Mouse (Mus musculus): ENCODE results near the gene Kank2. TPM values are rescaled to one million over a fixed set of nuclear protein-coding genes. Genes with fewer than 3 reads are reported as not detected.

Gene Kank2
- total RNA-seq (2021): 10 to 100 TPM; 14.3 to 17.5 TPM
- long read RNA-seq, experiment 1, partial matches to known transcripts: 0 of 7 reads
- long read RNA-seq, experiment 1, other reads (novel, unspliced or antisense): 7 of 7 reads
- long read RNA-seq, experiment 2, full-length matches to known transcripts: 2 of 8 reads
- long read RNA-seq, experiment 2, partial matches to known transcripts: 1 of 8 reads
- long read RNA-seq, experiment 2, other reads (novel, unspliced or antisense): 5 of 8 reads

DNA sequence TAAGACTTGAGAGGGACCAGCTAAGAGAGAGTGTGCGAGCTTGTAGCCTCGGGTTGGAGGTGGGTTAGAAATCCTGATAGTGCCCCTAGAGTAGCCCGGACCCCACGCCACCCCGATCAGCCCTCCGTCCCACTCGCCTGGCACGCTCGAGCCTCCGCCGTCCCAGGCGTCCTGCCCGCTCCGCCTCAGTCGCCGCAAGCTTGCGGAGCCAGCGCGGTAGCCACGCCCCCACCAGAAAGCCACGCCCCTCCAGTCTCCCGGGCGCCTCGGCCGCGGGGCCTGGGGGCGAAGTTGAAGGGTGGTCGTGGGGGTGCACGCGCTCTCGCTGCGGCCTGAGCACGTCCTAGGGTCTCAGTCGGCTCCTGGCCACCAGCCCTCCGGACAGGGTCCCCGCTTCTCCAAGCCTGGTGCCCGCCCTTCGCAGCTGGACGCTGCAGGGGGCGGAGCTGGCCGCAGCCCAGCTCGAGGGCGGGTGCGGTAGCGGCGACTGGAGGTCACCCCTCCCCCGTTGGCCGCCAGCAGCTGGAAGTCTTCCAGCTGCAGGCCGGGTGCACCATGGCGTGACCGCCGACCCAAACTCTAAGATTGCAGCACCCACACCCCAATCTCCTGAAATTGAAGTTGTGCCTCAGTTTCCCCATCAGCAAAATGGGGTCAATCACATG is at the start of gene Kank2:
TSS of gene Kank2 (minus strand) at position 400 of the 665 bp plus-strand sequence.
- peak; percentile 89 for DNase-seq

DNA sequence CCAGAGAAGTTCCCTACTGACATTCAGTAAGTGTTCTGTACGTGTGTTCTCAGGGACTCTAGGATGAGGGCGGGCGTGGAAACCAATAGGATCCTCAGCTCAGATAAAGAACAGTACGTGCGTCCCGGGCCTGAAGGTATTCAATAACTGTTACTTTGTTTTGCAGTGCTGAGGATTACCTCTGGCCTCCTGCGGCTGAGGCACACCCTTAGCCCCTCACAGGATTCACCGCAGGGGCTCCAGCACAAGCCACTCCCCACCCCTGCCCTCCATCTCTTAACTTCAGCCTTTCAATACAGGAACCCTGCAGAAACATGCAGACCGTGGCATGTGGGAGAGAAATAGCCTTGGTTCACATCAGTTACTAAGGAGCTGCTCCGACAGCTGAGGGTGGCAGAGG is 49.4 kb upstream of the Kank2 start:
- no peak for DNase-seq

DNA sequence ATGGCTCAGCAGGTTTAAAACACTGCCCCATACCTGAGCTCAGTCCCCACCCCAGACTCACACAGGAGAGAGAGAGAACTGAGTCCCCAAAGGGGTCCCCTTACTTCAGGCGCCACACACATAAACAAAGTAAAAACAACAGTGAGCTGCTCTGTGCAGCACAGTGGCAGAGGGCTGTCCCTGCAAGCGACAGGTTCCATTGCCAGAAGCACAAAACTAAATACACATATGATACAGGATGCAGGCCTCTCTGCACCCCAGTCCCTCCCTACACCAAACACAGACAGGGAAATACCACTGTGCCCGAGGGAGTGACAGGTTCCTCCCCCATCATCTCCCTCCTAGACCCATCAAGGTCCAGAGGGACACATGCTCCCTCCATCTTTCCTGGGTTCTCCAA is 48.9 kb upstream of the Kank2 start:
- DNase-seq: no peak

DNA sequence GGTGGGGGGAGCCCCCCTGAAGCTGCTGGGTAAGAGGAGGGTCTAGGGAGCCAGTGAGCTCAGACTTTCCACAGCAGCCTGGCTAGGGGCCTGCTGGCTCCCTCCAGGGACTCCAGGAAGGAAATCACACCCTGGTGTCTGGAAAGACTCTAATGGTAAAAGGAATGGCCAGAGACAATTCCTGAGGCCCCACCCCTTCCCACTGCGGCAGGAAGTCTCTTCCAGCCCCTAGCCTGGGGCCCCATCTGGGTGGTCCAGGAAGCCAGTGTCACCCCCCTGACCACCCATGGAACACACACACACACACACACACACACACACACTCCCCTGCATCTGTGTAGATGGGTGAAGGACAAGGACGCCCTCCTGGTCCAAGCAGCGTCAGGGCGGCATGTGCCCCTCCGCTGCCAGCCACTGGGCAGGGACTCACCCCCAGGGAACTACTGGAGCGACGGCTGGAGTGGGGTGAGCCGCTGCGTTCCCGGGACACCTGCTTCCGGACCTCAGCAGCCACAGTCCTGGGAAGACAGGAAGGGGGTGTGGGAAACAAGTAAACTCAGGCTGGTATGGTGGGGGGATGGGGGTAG is 48.3 kb upstream of the Kank2 start:
- peak; percentile 81 for DNase-seq

DNA sequence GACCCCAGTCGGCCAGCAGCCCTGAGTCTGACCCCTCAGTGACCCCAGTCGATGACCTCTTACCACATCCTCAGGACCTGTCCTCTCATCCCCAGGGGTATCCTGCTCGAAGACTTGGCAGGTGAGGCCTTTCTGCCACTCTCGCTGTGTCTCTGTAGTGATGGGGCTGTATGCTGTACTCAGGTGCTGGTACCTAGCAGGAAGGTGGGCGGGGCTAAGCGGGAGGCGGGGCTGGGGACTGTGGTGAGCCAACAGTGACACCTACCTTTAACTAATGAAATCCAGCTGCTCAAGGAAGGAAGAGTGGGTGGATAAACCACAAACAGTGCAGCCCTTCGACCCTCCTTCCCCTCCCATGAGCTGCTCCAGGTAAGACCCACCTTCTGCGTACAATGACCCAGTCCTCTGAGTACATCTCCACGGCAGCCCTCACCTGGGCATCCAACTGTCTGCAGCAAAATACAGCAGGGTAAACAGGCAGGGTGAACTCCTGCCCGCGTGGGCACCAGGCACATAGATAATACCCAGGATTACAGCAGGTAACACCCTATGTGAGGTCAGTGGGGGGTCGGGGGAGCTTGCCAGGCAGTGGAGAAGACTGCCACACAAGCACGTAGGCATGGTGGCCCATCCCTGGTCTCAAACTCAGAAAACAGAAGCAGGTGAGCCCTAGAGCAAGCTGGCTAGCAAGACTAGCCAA is 47.0 kb upstream of the Kank2 start:
- DNase-seq: no peak

DNA sequence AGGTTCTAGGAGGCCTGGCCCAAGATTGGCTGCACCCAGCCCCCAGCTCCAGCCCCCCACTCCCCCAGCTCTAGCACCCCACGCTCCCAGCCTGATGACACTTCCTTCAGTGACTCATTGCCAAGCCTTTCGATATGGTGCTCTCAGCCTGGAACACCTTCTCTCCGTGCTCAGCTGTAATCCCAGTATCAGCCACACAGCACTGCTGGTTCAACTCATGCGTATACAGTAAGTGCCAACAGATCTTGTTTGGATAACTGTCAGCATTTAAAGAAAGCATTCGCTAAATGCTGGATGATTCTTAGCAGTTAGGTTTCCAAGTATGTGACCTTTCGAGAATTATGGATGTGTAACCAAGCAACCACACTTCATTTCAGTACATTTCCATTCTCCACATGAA is 44.5 kb upstream of the Kank2 start:
- no peak for DNase-seq

DNA sequence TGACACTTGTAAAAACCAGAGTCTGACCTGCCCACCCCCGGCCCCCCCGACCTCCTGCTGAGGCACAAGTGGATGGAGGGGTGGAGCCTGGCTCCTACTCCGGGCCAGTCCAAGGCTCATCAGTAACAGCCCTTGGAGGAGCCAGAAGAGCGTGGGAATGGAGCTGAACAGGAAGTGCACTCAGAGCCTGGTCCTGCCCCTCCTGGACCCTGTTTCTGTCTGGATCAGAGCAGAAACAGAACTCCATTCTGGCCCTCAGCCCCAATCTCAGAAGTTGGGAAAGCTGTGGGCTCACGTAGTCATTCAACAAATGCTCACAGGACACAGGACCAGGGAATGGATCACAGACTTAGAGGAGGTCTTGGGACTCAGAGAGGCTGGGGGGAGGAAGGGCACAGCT is 43.8 kb upstream of the Kank2 start:
- peak; percentile 59 for DNase-seq

DNA sequence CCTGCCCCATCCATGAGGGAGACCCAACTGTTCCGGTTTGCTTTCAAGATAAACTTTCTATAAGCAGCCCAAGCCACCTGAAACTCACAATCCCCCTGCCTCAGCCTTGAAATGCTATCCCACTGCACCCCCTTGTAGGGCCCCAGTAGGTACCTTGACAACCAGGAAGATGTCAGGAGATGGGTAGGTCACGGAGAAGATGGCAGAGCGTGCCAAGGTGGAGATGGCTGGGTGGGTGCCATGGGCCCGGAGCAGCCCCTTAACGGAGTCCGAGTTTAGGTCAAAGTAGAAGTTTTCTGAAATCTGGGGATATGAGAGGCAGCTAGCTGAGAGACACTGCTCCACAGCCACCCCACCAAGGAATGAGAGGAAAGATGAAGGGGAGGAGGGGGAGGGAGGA is 42.8 kb upstream of the Kank2 start:
- DNase-seq: no peak

DNA sequence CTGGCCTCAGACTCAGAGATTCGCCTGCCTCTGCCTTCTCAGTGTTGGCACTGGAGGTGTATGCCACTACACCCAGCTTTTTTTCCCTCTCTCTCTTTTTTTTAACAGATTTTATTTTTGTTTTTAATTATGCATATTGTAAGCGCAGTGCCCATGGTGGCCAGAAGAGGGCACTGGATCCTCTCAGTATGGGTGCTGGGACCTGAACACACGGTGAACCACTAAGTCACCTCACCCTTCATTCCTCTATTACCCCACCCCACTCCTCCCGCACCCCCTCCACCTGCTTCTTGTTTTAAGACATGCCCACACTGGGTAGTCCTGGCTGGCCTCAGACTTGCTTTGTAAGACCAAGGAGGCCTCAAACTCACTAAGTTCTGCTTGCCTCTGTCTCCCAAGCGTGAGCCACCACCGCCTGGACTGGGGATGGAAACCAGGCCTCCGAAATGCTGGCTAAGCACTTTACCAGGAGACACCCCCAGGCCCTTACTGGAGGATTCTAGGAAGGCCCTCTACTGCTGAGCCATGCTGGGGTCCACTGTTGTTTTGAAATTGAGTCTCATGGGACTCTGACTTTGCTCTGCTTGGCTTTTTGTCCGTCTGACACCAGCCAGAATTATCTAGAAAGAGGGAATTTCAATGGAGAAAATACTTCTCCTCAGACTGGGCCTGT is 41.7 kb upstream of the Kank2 start:
- DNase-seq: no peak

DNA sequence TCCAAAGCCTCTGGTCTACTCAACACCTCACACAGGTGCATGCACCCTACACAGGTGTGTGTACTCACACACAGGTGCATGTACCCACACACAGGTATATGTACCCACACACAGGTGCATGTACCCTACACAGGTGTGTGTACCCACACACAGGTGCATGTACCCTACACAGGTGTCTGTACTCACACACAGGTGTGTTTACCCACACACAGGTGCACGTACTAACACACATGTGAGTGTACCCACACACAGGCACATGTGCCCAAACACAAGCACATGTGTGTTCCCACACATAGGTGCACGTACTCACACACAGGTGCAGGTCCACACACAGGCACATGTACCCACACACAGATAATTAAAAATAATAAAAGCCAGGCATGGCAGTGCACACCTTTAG is 39.1 kb upstream of the Kank2 start:
- no peak for DNase-seq

DNA sequence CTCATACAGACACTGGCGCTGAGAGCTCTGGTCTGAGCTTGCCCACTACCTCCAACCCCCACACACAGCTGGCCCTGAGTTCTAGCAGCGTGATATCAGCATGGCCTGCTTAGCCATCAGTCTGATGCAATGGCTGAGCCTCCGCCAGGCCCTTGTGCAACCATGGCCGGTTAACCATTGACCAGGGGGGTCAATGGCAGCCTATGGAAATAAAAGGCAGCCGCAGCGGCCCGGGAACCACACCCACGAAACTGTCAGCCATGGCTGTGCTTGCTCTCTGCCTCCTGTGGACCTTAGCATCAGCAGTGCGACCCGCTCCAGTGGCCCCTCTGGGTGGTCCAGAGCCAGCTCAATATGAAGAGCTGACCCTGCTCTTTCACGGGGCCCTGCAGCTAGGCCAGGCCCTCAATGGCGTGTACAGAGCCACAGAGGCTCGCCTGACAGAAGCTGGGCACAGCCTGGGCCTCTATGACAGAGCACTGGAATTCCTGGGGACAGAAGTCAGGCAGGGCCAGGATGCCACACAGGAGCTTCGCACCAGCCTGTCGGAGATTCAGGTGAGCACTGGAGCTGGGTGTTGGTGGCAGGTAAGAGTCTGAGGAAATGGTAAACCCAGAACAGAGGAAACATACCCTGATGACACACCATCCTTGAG is 36.8 kb upstream of the Kank2 start, which contains the start of gene Angptl8:
TSS of gene Angptl8 (plus strand) at position 253 of the 655 bp plus-strand sequence.
- no peak for DNase-seq

DNA sequence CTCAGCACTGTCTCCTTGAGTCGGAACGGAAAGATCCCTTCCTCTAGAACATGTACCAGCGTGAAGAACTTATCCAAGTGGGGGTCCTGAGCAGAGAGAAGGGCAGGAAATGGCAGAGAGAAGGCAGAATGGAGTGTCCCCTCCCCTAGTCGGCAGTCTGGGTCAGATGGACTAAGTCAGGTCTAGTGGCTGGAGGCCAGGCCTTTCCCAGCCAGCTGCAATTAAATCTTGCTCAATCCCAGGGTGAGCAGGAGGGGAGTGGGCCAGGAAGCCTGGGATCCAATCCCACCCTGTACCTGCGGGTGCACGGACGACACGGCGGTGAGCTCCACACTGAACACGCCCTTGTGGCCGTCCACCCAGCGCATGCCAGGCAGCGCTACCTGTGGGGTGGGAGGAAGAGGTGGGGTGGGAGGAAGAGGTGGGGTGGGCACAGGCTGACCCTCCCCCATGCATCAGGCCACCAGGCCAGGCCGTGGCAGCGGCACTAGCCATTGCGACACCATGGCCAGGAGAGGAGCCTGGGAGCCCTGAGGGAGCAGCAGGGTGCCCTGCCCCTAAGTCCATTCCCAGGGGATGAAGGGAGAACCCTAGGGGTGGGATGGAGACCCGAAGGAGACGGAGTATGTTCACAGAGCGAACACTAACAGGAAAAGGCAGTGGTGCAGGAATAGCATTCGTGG is 33.2 kb upstream of the Kank2 start:
- no peak for DNase-seq

DNA sequence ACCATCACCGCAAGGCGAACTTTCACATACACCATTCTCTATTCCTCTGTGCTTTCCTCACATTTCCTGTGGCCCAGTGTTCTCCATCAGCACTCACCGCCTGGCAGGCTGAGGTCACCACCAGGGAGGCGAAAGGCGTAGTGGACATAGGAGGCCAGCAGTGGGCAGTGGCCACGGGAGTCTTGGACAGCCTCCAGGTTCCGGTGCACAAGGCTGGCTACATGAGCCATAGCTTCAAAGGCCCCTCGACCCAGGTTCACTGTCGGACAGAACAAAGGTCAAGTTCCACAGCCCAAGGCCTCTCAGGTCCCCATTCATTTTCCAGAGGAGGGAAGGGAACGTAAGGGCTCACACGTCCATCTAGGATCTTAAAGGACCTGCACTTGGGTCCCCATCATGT is 32.4 kb upstream of the Kank2 start:
- DNase-seq: no peak

DNA sequence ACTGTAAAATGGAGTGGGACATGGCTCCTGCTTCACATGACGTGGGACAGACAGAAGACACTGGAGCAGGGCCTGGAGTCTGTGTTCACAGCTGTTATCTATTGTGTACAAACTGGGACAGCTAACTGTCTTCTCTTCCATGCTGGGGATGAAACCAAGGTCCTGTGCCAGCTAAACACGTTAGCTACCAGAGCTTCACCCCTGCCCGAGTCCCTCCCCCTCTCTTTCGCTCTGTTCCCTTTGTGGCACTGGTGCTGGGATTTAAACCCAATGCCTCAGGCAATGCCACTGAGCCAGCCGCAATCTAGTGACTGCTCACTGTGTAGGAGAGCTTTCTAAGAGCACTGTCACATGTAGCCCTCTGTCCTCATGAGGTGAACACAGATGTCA is 31.9 kb upstream of the Kank2 start:
- DNase-seq: no peak

DNA sequence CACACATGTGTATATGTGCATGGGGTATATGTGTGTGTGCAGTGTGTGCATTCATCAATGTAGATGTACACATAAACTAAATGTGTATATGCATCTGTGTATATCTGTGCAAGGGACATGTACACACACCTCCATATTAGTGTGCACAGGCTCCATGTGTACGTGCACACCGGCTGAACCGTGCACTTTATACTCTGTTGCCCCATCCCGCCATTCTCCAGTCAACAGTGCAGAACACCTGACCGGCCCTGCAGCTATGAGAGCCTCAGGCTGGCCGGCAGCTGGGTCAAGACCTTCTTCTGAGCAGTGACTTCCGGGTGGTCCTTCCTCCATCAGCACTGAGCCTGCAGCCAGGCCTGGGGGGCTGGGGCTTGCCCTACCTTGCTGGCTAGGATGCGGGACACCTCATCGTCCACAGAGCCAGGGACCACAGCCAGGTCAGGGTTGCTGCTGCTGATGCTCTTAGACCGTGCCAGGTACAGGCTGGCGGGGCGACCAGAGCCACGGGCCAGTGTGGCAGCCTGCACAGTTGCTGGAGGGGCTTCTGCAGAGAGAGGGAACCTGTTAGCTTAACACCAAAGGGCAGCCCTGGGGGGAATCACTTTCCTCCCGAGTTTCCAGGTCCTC is 31.4 kb upstream of the Kank2 start:
- no peak for DNase-seq

DNA sequence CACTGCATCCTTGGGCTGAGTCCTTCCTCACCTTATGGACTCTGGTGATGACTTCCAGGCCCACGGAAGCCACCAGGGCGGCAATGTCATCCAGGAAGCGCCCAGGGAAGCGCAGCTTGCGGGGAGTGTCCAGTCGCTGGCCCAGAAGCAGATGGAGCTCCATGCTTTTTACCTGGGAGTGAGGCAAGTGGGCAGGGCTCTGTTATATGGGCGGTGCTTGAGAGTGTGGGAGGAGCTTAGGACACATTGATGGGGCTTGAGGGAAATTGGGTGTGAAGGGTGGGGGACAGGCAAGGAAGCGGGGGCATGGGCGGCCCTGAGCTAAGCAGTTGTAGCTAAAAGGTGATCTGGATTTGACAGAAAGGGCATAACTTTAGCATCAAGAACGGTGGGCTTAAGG is 25.8 kb upstream of the Kank2 start:
- no peak for DNase-seq

DNA sequence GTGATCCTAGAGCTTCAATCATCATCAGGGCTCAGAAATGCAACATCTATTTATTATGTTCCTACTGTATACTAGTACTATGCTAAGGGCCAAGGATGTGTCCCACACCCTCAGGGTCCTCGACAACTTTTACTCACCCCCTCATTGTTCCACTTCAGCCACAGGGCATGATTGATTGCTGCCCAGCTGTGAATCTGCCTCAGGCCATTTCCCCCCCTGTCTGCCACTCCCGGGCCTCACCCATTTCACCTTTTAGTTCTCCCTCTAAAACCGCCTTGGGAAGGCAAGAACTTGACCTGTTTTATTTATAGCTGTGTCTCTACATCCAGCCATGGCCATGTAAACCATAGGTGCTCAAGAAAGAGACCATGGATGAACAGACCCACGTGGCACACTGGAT is 25.4 kb upstream of the Kank2 start:
- no peak for DNase-seq

DNA sequence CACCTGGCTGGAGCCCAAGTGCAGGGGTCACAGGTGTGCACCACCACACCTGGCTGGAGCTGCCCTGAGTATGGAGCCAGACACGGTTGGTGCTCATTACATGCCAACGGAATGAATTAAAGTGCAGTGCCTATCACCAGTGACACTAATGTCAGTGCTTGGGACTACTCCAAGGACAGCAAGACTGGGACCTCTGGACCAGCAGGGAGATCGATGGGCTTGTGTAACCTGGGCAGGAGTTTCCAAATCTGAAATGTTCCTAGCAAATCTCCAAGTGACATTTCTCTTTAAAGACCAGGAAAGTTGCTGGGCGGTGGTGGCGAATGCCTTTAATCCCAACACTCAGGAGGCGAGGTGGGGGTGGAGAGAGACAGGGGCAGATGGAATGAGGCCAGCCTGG is 24.1 kb upstream of the Kank2 start:
- DNase-seq: no peak

DNA sequence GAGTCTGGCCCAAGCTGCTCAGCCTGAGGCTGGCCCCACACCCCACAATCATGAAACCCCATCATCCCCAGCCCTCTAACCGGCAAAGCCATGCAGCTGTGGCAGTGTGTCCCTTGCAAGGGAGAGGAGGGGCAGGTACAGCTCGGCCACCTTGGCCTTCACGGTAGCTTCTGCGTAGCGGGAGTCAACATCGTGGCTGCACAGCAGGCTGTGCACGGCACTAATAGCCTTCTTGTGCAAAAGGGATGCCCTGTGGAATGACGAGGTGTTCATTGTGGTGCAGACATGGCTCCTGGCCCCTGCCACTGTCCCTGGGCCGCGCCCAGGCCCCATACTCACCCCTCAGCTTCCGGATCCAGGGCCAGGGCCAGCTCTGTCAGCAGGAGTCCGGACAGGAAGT is 21.6 kb upstream of the Kank2 start:
- DNase-seq: no peak

DNA sequence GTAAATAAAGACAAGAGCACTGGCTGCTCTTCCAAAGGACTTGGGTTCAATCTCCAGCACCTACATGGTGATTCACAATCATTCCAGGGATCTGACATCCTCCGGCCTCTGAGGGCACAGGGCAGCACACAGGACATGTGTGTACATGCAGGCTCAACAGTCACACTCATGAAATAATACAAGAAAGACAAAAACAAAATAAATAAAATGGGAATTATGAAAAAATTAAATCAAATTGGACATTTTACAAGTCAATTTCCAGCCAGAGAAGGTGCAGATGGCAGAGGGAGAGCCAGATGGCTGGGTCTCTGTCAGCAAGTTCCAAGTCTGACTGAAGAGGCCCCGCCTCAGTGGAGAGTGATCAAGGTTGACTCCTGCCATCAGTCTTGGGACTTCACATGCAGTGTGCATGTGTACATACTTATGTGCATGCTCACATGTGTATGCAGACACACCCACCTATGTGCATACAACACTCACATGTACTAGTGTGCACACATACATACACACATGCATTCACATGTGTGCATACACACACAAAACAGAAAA is 20.7 kb upstream of the Kank2 start:
- no peak for DNase-seq

DNA sequence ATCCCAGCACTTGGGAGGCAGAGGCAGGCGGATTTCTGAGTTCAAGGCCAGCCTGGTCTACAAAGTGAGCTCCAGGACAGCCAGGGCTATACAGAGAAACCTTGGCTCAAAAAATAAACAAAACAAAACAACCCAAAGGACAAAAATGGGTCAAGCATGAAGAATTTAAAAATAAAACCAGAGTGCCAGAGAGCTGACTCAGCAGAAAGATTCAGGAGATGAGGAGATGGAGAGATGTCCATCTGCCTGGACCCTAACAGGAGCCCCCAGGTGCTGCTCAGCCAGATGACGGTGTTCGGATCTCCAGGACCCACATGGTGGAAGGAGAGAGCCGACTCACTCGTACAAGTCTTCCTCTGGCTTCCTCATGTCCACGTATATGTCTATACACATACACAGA is 20.0 kb upstream of the Kank2 start:
- no peak for DNase-seq
